Mouse (Mus musculus) granulocyte monocyte progenitor cell, adult 5-6 weeks (primary cell): ENCODE results near the gene Cntn5. TPM values are rescaled to one million over a fixed set of nuclear protein-coding genes. Genes with fewer than 3 reads are reported as not detected.

Experiments used
- ATAC-seq: replicated peaks from 2 replicates; pipeline ENCODE4 v1.8.0; 2016; ENCODE audit warnings: mild to moderate bottlenecking, moderate TSS enrichment, inconsistent platforms; ENCODE audit not compliant: poor library complexity, severe bottlenecking
- total RNA-seq, 2 experiments: library from RNA; stranded (forward) in 1 of 2; stranded (reverse) in 1 of 2; fragments of 200-712, 200-1000 nt in 1 of 2; fragments of >200 nt in 1 of 2; fragmentation: Nextera tagmentation in 1 of 2; gene quantifications; 2 replicates each; pipeline ENCODE4 v1.2.3; 2014 to 2017

Cntn5 gene
- not detected in 2 replicates for total RNA-seq (2014; fragmentation: Nextera tagmentation)
- total RNA-seq (2017), result not detected in 2 replicates

- no peak for ATAC-seq
Measured at GRCm38 (mm10) chr9:10904616-10905363, at the start of gene Cntn5. Cntn5 (minus strand) TSS chr9:10904775.

GRCm38 (mm10) chr9:10950470-10950869, 45.9 kb upstream of the Cntn5 start:
- no peak for ATAC-seq

- ATAC-seq, result no peak; the same call in 1 of the 2 replicates
Measured at GRCm38 (mm10) chr9:10909573-10909972, 5.0 kb upstream of the Cntn5 start.

DNA sequence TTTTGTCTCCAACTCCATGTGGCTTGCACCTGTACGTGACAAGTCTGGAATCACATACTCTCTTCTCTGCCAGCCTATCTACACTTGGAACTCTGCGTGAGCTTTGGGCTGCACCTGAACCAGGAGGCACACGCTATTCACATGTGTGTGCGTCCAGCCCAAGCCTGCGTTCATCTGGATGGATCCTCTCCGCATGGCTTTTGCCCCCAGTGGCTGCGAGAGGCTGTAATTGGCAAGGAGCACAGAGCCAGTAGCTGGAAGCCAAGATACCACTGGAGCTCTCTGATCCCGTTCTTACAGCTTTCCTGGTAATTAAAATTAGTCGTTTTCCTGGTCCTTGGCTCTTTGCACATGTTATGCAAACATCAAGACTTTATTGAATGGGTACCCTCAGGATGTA, 1.1 kb upstream of the Cntn5 start:
- no peak for ATAC-seq

- no peak for ATAC-seq
Measured at GRCm38 (mm10) chr9:10879758-10880157, 24.8 kb downstream of the Cntn5 start.

- no peak for ATAC-seq
Measured at GRCm38 (mm10) chr9:10873881-10874280, 30.7 kb downstream of the Cntn5 start.

DNA sequence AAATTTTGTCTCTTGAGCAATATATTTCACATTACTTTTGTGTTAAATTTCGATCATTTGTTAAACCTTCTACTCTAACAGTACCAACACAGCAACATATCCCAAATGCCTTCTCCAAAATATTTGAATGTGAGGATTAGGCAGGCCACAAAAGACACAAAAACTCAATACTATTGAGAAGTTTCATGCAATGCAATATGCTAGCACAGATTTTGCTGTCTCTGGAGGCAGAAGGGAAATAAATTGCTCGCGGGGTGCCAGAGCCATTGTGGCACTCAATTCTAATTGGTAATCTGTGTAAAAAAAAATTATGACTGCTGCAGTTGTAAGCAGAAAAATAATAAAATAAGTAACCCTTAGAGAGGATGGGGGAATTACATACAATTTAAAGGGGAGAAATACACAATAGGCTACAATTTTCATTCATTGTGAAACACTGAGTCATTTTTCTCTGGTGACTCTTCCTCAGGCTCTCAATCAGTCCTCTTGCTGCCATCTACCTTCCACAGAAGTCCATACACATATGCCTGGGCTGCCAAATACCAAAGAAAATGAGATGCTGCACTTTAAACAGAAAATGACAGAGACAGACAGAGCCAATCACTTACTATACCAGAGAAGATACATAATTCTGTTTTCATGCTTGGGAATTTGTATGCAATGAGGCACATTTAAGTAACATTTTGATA, 48.2 kb downstream of the Cntn5 start:
- no peak for ATAC-seq

- no peak for ATAC-seq
Measured at GRCm38 (mm10) chr9:10816711-10817110, 87.9 kb downstream of the Cntn5 start.

DNA sequence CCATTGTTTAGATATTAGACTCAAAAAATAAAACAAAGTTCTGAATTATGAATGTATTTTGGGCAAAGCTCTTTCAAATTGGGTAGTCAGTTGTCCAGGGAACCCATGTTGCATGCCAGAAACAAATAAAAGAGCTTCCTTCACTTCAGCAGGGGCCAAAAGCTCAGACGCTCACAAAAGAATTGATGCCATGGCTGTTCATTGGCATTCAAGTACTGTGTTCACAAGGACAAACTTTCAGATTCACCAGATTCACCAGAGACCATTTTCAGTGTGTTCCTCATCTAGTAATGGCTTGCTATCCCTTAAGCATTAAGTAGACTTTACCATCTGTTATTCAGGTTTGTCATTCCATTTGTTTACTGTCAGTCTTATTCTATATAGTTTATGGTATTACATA, 107.4 kb downstream of the Cntn5 start:
- no peak for ATAC-seq

DNA sequence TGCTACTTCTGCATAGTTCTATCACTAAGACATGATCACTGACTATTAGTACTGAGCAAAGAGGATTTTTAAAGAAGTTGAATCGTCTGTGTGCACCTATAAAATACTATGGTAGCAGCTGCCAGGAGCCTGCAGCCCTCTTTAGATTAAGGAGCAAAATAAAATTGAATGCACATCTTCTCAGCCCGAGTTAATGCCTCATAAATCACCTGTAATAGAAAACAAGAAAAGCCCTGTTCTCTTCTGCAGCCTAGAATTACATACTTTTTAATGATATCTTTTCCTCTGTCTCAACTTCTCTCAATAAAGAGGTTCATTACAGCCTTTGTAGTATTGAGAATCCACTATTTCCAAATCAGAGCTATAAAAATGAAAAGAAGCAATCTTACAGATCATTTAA, 109.5 kb downstream of the Cntn5 start:
- ATAC-seq, result no peak

DNA sequence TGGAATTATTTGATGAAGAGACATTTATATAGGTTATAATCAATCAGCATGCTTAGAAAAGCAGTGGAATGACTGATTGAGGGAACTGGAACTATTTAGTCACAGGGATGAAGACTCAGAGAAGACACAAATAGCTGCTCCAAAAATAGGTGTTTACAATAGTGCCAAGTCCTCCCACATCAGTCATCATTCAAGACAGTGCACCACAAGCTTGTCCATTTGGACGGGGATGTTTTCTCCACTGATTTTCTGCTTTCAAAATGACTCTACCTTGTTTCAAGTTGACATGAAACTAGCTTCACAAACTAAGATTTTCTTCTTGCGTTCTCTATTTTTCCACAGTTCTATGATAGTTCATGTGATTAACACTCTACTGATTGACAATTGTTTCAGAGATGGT, 172.7 kb downstream of the Cntn5 start:
- no peak for ATAC-seq

DNA sequence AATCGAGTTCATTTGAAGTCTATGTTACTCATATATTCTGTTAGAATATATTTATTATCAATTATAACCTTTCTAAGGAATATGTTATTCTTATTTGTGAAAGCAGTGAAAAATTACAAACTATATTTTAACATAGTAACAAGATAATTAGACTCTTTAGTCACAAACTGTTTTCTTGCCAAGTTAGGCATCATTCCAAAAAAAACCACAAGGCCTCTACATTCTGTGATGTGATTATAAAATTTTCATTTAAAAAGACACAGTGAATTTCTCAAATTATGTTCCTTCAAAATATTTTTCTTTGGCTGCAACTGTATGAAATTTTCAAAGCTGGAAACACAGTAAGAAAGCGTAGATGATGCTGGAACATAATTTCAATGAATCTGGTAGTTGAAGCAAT, 180.4 kb downstream of the Cntn5 start:
- ATAC-seq, result no peak

- ATAC-seq, result no peak
Measured at GRCm38 (mm10) chr9:10722121-10722520, 182.5 kb downstream of the Cntn5 start.

GRCm38 (mm10) chr9:10718986-10719385, 185.6 kb downstream of the Cntn5 start:
- ATAC-seq, result no peak

DNA sequence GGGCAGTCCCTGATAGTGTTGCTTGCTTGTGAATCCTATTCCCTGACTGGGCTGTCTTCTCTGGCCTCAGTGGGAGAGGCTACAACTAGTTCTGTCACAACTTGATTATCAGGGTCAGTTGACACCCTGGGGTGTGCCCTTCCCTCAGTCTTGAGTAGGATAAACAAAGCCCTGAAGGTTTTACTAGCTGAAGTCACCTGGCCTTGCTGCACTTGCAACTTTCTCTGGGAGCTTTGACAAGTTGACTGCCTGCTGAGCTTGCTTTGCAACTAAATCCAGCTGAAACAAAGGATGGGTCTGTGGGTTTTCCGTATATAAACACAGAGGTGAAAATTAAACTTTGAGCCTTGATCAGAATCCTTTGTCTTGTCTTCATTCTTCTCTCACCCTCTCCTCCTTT, 190.9 kb downstream of the Cntn5 start:
- ATAC-seq, result no peak

GRCm38 (mm10) chr9:10681646-10682045, 222.9 kb downstream of the Cntn5 start:
- ATAC-seq, result no peak

- no peak for ATAC-seq
Measured at GRCm38 (mm10) chr9:10681181-10681580, 223.4 kb downstream of the Cntn5 start.

DNA sequence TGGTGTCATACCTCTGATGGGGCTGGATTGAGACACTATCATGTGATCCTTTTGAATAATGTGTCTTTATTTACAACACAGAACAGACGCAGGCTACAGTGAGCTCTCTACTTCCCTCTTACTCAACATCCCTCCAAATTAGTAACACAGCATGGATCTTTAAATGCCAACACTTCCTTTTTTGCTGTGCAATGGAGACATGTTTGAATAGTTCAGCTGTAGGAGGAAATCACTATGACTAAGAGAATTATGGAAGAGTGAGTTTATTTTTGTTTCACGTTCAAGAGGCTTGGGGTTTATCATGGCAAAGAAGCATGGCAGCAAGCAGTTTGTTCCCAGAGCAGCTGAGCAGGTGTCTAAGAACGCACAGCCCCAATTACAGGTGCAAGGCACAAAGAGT, 235.9 kb downstream of the Cntn5 start:
- no peak for ATAC-seq

- no peak for ATAC-seq
Measured at GRCm38 (mm10) chr9:10667438-10667837, 237.1 kb downstream of the Cntn5 start.

GRCm38 (mm10) chr9:10665756-10666155, 238.8 kb downstream of the Cntn5 start:
- no peak for ATAC-seq

DNA sequence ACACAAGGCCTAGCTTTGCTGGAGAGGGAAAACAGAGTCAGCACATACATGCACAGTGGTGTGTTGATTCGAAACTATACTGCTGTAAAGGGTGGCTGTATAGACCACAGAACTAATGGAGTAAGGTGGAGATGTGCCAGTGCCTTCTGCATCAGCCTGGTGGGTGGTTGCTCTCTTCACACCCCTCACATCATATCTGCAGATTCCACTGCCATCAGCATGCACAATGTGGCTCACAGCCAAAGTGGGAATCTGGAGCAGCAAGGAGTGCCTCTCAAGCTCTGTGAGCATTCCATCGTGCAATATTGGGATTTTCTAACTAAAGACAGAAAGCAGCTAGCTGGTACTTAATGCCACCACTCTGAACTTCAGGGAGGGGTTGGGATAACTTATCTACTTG, 241.5 kb downstream of the Cntn5 start:
- no peak for ATAC-seq

GRCm38 (mm10) chr9:10659478-10659877, 245.1 kb downstream of the Cntn5 start:
- ATAC-seq, result no peak
